Mouse (Mus musculus) CD4-positive helper T cell, adult 2 months (primary cell): ENCODE results near the gene Nfib.

ENCODE experiments used
- DNase-seq: peaks from one replicate; pipeline ENCODE4 v3.0.0-alpha.2; 2012; ENCODE audit warnings: low read depth, missing footprints, low spot score

The Nfib gene

DNA sequence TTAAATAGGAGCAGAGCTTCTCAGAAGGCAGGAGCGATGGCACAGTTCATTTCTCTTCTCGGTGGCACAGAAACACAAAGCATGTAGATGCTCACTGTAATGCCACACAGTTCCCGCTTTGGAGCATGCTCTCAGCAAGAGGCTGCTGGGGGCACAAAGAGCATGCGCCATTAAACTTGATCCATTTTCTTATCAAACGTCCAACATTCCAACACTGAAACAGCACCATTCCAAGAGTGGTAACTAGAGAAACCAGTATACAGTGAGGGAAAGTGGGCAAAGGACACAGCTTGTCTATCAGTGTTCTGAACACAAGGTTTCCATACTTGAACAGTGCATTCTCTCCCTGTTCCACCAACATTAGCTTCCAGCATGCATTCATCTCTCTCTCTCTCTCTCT lies 206.3 kb downstream of the Nfib start:
- DNase-seq: no peak

DNA sequence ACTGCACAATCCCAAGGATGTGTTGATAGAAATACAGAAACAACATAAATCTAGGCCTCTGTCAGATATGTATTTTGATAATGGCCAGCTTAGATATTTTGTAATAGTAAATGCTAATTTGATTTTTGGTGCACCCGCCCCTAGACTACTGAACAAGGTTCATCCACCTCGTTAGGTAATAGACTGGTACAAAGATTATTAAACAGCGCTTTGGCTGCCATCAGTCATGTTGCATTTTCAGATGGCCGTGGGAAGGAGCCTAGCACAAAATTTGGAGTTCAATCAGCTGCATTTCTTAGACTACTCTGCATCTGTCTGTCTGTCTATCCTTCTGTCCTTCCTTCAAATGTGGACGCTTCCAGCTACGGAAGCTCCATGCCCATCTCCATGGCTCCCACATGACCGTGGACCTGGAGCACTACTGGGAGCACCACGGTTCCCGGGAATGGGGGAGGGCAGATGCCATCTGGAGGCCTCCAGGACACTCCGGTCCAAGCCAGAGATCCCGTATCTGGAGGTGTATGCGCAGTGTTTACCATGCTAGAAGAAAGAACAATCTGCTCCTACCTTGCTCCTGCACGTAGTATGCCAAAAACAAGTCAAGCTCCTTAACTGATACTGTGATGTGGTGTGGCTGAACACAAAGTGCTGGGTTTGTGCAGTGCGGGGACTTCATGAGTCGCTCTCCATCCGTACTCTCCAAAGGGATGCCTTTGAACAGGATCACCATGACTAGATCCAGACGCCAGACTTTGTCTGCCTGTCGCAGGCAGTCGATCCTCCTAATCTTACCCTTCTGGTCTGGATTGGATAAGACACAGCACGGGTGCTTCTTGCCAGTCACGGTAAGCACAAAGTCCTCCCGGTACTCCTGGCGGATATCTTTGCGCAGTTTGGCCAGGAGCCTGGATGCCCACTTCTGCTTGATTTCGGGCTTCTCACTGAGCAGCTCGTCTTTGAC lies 207.6 kb downstream of the Nfib start:
- no peak for DNase-seq

DNA sequence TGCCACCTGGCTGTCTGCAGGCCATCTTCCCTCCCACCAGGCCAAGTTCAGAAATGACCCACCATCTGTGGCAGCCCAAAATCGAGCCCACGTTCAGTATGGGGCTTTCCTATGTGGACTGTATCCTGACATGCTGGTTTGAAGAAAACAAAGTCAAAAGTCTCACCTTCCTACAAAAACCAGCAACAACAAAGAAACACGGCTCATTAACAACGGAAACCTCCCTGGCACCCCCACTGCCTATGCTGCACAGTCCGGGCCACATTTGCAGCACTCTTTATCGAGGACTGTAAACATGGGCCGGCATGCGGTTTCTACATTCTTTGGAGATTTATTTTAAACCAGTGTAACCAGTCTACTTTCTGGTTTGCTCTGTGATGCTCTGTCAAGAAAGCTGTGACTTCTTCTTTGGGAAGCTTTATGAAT lies 208.4 kb downstream of the Nfib start:
- no peak for DNase-seq

DNA sequence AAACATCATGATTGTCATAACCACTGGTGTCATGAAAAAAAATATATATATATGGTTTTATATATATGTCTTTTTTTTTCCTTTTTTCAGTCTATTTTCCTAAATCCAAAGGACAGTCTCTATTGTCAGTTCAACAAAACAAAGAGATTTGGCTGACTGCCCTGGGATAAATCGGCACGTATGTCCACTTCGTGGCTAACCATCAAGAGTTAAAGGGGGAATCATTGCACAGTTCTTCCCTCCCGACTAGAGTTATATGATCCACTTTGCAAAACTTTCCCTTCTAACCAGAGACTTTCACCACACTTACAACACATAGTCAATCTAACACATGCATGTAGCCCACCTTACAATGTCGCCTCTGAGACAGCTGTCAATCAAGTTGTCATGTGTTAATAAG lies 209.2 kb downstream of the Nfib start:
- DNase-seq: no peak

DNA sequence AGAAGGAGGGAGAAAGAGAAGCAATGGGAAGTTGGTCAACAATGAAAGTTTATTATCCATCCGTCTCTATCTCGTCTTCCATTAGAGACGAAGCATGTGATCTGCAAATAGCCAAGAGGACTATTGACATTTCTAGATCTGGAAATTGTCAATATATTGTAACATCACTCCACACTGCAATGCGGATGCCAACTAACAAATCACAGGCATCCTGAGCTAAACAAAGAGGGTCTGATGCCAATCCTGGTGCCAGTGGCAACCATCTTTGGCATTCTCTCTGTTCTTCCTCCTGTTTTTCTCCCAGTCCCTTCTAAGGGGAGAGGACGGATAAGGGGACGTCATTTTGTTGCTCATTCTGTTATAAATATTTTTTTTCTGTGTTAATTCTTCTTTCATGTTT lies 209.9 kb downstream of the Nfib start:
- no peak for DNase-seq

DNA sequence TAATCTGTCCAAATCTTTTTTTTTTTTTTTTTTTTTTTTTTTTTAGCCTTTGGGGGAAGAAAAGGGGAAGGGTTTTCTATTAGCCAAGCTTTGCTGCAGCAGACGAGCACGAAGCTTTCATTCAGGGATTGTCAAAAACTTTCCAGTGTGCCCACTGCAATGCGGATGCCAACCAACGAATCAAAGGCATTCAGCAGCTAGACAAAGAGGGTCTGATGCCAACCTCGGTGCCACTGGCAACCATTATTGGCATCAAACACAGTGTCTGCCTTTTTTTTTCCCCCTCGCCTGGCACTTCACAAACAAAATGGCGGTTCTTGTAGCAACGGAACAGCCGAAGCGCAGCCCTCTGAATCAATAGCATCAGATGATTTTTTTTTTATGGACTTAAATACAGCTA lies 210.7 kb downstream of the Nfib start:
- DNase-seq: no peak

DNA sequence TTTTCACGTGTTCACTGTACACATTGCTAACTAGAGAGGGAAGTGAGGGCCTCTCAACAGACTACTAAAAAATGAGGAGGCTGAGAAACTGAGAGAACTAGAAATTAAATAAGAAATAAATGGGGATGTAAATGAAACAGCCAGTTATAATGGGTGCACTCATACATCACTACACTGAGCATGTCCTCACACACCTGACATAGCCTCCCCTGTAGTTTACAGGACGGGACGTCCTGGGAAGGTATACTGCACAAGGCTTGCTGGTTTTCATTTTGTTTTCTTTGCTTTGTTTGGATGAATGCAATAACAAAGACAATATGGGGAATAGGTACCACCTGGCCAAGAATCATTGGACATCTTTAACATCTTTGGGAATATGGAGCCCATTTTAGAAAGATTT lies 211.1 kb downstream of the Nfib start:
- DNase-seq: no peak

DNA sequence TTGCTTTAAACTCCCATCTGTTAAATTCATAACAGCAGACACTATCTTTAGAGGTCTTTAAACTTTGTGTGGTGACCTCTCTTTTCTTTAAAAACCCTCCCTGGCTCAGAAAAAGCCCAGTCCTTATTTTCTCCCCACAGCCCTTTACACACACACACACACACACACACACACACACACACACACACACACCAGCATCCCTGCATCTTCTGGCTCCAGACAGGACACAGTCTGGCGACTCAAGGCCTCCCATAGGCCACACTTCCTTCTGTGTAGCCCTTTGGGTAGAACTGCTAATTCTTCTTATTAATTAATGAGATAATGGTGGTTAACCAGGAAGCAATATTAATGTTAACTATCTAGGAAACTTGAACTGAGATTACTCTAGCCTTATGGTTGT lies 211.7 kb downstream of the Nfib start:
- DNase-seq: no peak

DNA sequence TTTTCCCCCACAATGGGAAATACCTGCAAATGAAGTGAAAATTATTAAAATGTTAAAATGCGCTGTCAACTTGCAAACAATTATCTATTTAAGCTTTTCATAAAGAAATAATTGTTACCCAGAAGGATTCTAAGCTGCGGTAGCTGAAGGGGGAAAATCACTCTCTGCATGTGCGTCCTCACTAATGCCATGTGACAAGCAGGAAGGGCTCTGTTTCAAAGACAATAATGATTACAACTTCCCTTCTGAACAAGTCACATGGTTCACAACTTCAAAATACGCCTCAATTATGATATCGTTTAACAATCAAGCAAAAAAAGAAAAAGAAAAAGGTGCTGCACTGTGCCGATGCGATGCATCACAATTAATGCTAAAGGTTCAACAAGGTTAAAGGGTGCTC lies 212.2 kb downstream of the Nfib start:
- no peak for DNase-seq

DNA sequence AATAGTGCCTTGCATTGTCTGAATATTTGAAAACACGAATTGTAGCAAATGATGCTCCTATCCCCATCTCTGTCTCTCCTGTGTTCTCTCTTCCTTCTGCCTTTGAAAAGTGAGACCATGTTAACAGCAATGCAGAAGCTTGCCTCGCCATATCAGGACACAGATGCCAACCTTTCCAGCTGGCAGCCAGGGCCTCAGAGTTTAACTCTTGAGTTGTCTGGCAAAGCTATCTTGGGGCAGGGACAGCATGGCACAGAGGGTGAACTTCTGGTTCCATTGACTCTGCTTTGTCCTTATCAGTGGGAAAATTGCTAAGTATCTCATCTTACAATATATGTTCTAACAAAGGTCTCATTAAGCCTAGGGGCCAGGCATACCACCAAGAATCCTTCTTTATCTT lies 212.8 kb downstream of the Nfib start:
- no peak for DNase-seq

DNA sequence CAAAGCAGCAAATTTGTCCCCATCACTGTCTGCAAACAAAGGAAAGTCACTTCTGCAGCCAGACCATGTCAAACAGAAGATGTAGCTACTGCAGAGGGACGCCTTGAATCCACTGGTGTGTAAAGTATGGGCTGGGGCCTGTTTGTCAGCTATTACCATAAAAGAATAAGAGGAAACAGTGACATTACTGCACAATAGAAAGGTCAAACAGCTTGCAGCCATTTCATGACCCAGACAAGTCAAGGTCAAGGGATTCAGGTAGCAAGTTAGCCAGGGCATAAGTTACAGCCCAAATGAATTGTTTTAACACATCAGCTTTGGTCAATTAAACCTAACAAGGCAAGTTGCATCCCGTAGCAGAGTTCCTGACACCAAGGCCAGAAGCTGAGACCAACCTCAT lies 215.6 kb downstream of the Nfib start:
- DNase-seq: no peak

DNA sequence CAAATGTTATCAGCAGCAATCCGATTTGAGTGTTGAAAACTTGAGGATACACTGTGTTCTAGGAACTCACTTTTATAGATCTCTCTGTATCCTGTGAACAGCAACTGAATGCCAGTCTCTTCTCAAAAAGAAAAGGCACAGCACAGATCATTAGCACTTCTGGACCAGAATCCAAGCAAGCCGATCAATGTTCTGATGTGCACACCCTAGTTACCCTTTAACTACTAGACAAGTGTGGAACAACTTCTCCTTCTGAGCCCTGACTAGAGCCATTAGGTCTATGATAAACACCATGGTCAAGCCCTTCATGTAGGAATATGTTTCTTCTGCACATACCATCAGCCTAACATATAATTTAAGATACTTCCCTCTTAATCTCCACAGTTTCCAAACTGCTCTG lies 219.6 kb downstream of the Nfib start:
- no peak for DNase-seq

DNA sequence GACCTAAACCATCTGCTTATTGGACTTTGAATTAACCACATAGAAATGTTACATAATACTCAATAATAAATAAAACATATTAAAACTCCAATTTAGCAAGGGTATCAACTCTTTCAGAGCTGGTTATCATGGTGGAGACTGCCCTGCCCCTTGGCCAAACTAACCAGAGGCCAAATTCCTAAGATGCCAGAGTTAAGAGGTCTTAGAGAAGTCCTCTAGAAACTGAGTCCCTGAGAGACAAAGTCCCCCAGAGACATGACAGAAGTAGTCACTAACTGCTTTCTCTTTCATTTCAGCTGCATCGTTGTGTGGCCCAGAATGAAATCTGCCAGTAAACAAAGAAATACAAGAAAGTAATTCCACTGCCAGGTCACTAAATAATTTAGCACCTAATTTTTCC lies 221.7 kb downstream of the Nfib start:
- no peak for DNase-seq

DNA sequence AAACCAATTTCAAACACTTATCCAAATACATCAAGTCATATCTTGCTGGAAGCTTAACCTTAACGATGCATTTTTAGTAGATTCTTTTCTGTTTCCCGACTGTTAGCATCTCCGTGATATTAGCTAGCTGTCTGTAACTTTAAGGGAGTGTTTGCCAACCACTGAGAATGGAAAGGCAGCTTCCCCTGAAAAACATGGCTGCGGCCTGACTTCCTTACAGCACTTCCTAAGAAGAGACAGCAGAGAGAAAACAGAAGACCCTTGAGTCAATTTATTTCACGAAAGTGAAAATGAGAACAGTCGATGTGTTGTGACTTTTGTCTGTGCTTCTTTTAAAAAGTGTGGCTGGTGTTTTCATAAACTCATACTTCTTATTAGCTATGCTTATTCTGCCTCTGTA lies 222.3 kb downstream of the Nfib start:
- no peak for DNase-seq

DNA sequence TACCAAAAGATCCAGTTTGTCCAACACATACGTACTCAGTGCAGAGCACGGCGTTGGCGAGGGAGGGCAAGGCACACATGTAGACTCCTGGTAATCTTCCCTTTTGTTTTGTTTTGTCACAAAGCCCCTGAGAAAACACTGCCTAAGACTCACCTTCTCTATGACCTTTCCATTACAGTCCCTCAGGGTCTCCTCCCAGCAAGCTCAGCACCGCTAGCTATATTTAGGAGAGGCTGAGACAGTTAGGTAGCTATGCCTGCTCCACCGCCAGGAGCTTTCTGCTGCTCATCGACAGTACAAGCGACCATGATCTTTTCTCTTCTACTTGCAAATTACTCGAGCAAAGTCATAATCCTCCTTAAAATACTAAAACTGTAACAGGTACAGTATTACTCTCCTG lies 224.9 kb downstream of the Nfib start:
- no peak for DNase-seq

DNA sequence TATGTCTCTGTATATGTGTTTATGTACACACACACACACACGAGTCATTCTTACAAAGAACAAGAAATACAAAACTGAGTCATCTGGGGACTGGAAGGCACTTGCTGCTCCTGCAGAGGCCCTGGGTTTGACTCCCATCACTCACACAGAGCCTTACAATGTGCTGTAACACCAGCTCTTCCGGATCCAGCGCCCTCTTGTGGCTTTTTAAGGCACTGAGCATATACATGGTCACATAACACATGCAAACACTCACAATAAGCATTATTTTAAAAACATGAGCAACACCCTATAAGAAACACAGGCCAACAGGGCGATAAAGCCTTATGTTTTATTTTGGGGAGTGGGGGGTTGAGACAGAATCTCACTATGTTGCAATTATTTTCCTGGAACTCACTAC lies 226.2 kb downstream of the Nfib start:
- no peak for DNase-seq

DNA sequence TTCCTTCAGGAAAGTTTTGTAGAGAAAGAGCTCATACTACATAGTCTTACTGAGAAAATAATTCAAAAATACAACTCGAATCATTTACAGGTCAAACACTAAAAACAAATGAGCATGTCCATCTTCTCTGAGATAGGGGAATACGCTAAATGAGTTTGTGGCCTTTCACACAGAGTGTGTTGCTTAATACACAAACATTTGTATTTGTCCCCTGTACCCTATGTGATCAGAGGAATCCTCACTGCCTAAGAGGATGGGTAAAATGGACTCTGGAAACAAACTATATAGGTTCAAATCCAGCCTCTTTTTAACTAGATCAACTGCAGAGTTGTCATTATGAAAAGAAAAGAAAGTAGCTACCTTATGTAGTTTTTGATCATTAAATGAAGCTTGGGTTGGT lies 227.8 kb downstream of the Nfib start:
- no peak for DNase-seq

DNA sequence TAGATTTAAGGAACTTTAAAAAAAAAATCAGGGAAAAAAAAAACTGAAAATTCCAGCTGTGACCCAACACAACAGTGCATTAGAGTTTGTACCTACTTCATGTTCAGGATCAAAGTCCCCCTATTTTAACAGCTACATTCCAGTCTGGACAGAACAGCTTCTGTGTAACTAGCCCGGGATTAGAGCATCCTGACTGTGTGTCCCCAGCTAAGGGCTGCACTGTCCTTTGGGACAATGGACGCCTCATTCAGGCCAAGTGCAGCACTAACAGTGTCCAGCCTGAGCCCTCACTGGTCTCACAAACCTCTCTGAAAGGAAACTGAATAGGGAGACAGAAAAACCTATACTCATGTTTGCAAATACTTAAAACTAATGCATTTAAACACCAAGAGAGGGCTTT lies 229.1 kb downstream of the Nfib start:
- DNase-seq: no peak

DNA sequence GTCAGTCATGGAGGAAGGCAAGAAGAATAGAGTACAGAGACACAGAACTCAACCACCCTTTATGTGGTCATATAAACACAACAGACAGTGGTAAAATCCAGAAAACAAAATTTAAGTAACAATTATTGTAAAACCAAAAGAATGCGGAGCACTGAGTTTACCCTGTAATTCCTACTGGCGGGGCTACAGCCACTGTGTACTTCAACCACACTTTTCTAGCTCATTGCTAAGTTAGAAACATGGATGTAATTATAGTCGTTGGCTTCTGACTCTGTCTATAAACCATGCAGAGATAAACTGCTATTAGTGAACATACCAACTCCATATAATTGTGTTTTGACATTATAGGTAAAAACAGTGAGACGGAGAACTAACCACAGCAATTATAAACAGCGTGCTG lies 231.2 kb downstream of the Nfib start:
- DNase-seq: no peak

DNA sequence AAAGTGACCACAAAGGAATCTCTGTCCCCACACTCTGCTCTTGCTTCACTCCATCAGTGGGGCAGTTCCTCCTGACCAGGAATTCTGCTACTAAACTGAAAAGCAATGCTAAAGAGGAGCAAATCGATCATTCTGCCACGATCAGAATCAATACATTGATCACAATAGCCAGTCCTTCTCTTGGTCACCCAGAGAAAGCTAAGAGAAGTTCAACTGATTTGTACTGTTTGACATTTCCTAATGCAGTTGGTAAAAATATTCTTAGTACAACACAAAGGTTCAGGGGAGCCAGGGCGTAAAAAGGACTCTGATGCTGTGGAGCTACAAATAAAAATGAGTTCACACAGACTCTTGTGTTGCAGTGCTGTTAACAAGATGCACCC lies 234.6 kb downstream of the Nfib start:
- no peak for DNase-seq

DNA sequence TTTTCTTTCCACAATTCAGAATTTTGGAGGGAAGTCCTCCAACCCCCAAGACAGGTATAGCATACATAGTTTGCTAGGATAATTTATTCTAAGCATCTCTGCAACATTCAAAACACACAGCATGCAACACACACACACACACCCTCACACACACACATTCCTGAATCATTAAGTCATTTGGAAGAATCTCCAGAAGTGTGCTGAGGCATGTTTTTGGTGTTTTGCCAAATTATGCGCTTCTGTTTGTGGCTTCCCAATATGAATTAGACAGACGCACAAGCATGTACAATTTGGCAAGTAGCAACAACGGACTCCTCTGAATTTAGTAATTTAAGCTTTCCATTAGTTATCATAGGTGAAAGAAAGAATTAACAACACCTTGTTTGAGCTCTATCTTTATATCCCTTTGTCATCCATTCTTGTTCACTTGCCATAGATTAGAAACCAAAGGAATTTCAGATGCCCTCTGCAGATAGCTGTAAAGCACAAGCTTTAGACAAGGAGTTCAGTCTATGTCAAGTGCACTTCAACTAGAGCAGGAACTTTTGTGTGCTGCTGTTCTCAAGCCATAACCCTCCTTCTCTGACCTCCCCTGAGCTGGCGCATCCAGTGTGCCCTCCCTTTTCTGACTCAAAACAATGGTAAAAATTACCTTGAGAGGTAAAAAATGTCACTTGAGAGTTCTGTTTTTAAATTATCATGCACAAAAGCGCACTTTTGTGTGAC lies 235.2 kb downstream of the Nfib start:
- no peak for DNase-seq

DNA sequence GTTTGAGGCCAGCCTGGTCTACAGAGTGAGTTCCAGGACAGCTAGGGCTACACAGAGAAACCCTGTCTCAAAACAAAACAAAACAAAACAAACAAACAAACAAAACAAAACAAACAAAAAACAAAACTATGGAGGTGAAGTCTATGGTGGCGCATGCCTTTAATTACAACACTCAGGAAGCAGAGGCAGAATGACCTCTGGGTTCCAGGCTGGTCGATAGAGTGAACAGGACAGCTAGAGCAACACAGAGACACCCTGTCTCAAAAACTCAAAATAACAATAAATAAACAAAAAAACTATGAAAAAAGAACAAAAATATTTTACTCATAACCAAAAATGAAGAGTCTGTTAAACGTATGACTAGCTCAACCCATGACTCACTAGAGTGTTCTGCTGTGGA lies 236.6 kb downstream of the Nfib start:
- no peak for DNase-seq

DNA sequence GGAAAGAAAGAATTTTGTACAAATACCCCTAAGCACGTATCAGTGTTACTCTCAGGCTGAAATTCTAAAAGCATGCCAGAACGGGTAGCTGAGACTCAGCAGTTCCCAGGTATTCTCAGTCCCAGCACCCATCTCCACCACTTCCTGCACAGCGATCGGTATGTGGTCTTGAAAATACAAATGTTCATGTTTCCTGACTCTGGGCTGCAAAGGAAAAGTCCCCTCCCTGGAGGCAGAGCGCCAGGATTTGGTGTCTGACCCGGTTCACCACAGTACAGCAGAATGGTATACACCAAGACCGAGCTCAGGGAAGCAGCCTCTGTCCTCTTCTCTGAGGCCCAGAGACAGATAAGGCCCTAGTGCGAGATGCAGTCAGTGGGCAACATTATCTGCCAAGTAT lies 238.8 kb downstream of the Nfib start:
- DNase-seq: no peak
